Mouse (Mus musculus): ENCODE data around the gene Tmem81. TPM values are rescaled to one million over a fixed set of nuclear protein-coding genes. Genes with fewer than 3 reads are reported as not detected.

The Tmem81 gene
- polyA plus RNA-seq, 1 experiment from 2014 or later, result 0.56 TPM

DNA sequence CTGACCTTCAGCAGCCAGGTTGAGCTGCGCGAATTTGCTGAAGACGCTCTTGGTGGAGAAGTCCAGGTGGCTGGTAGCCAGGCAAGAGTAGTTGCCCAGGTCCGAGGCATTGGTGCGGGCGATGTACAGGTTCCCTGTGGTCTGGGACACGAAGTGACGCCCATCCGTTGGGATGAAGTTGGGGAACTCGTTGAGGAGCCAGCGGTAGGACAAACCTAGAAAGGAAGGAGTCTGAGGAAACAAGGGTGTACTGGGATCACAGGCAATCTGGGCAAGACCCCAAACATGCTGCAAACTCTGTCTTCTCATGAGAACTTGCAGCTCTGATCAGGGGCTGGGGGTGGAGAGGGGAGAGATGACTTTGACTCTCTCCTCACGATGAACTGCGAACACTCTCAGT lies 22.0 kb downstream of the Tmem81 start:
- no peak for ATAC-seq
- no peak overlapping the region for H3K4me2 ChIP-seq (ENCODE audit: low read length)
- peaks cover 2% of the 10 kb centered on the region for H3K36me3 ChIP-seq (ENCODE audit: control insufficient read depth, insufficient read depth, low read length)
- no peak overlapping the region for H3K9ac ChIP-seq (ENCODE audit: low read depth, low read length)
- peaks cover 15% of the 10 kb centered on the region for H3K4me1 ChIP-seq (ENCODE audit: control insufficient read depth, insufficient read depth, low read depth, low read length)
- 92% methylated on average over 13 of the region's 13 CpGs for WGBS
- H3K4me3 ChIP-seq (ENCODE audit: low read length), result no peak overlapping the region
- no peak overlapping the region for H3K27ac ChIP-seq (ENCODE audit: low read depth, low read length)
- H3K27me3 ChIP-seq (replicated peaks; ENCODE audit: control insufficient read depth, insufficient read depth, low read length), result no peaks in the 10 kb centered on the region
- H3K9me3 ChIP-seq (ENCODE audit: control insufficient read depth, low read length), result no peaks in the 10 kb centered on the region

DNA sequence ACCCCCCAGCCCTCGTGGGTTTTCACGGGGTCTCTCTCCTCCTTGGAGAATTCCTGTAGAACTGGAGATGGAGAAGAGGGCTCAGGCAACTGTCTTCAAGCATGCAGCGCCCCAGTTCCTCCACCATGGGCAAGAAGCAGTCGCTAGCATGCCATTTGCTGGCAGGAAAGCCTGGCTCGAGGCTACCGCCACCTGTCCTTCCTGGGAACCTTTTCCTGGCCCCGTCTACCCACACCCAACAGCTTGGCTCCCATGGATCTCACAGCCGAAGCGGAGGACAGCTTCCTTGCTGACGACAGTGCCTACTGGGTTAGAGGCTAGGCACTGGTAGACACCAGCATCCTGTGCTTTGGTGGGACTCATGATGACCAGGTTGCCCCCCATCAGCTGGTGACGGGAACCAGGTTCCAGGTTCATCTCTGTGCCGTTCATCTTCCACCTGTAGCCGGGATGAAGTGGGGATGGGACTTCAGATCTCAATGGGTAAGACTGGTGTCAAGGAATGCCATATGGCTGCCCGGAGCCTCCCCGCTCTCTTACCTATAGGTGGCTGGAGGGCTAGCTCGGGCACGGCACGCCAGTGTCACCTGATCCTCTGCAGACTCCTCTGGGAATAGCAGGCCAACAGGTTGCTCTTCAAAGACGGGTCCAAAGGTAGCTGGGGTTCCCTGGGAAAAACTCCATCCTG lies 22.8 kb downstream of the Tmem81 start:
- ATAC-seq, result no peak
- peaks cover 2% of the 10 kb centered on the region; the same call in 1 of the 2 replicates for H3K36me3 ChIP-seq (ENCODE audit: control insufficient read depth, insufficient read depth, low read length)
- no peaks in the 10 kb centered on the region for H3K9me3 ChIP-seq (ENCODE audit: control insufficient read depth, low read length)
- H3K4me2 ChIP-seq (ENCODE audit: low read length), result no peak overlapping the region
- 92% methylated on average over 19 of the region's 19 CpGs for WGBS
- no peaks in the 10 kb centered on the region for H3K27me3 ChIP-seq (replicated peaks; ENCODE audit: control insufficient read depth, insufficient read depth, low read length)
- H3K4me3 ChIP-seq (ENCODE audit: low read length), result no peak overlapping the region
- no peak overlapping the region; the same call in 1 of the 2 replicates for H3K9ac ChIP-seq (ENCODE audit: low read depth, low read length)
- peaks cover 18% of the 10 kb centered on the region for H3K4me1 ChIP-seq (ENCODE audit: control insufficient read depth, insufficient read depth, low read depth, low read length)
- no peak overlapping the region for H3K27ac ChIP-seq (ENCODE audit: low read depth, low read length)

GRCm38 (mm10) chr1:132530631-132531191 lies 24.7 kb downstream of the Tmem81 start:
- Histone ChIP-seq H3K27ac (ENCODE audit: low read depth, low read length) (no peak overlapping the region), H3K36me3 (ENCODE audit: control insufficient read depth, insufficient read depth, low read length) (0 out of 2 replicates have a peak, but pooled peaks cover 2% of the 10 kb centered on the region), H3K4me2 (ENCODE audit: low read length) (no peak overlapping the region), H3K9me3 (ENCODE audit: control insufficient read depth, low read length) (no peaks in the 10 kb centered on the region), H3K27me3 (replicated peaks; ENCODE audit: control insufficient read depth, insufficient read depth, low read length) (no peaks in the 10 kb centered on the region), H3K9ac (ENCODE audit: low read depth, low read length) (peak overlapping the region; percentile 27), H3K4me1 (ENCODE audit: control insufficient read depth, insufficient read depth, low read depth, low read length) (peaks cover 22% of the 10 kb centered on the region), H3K4me3 (ENCODE audit: low read length) (no peak overlapping the region)
- 3% methylated on average over 5 of the region's 5 CpGs for WGBS
- peak; percentile 37 for ATAC-seq

DNA sequence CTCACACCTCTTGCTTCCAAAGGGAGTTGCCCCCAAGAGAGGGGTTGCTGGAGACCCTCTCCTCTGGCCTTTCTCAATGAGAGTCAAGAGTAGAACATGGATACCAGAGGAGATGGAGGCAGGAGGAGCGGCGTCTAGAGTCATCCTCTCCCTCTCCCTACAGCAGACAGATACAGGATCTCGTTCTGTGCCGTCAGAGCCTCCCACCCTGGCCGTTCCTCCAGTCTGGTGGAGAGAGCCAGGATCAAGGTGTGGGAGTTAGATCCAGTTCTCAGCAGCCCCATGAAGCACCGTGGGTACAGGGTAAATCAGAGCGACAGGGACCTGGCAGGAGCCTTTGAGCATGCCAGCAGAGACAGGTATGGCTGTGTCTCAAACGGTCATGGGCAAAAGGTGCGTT lies 26.5 kb downstream of the Tmem81 start:
- no peak for ATAC-seq
- H3K27me3 ChIP-seq (replicated peaks; ENCODE audit: control insufficient read depth, insufficient read depth, low read length), result no peaks in the 10 kb centered on the region
- no peak overlapping the region for H3K27ac ChIP-seq (ENCODE audit: low read depth, low read length)
- H3K4me2 ChIP-seq (ENCODE audit: low read length), result no peak overlapping the region
- no peak overlapping the region for H3K9ac ChIP-seq (ENCODE audit: low read depth, low read length)
- 70% methylated on average over 9 of the region's 9 CpGs for WGBS
- 0 out of 2 replicates have a peak, but pooled peaks cover 1% of the 10 kb centered on the region for H3K36me3 ChIP-seq (ENCODE audit: control insufficient read depth, insufficient read depth, low read length)
- H3K4me1 ChIP-seq (ENCODE audit: control insufficient read depth, insufficient read depth, low read depth, low read length), result peaks cover 16% of the 10 kb centered on the region
- no peaks in the 10 kb centered on the region for H3K9me3 ChIP-seq (ENCODE audit: control insufficient read depth, low read length)
- no peak overlapping the region for H3K4me3 ChIP-seq (ENCODE audit: low read length)

GRCm38 (mm10) chr1:132533840-132534239 lies 27.8 kb downstream of the Tmem81 start:
- 0 out of 2 replicates have a peak overlapping the region, but pooled peaks have one; percentile 2 for H3K4me2 ChIP-seq (ENCODE audit: low read length)
- 1% methylated on average over 8 of the region's 8 CpGs for WGBS
- no peaks in the 10 kb centered on the region for H3K27me3 ChIP-seq (replicated peaks; ENCODE audit: control insufficient read depth, insufficient read depth, low read length)
- 0 out of 2 replicates have a peak, but pooled peaks have one; percentile 10 for ATAC-seq
- peak overlapping the region; percentile 38 for H3K9ac ChIP-seq (ENCODE audit: low read depth, low read length)
- peaks cover 16% of the 10 kb centered on the region for H3K4me1 ChIP-seq (ENCODE audit: control insufficient read depth, insufficient read depth, low read depth, low read length)
- no peak overlapping the region for H3K27ac ChIP-seq (ENCODE audit: low read depth, low read length)
- H3K9me3 ChIP-seq (ENCODE audit: control insufficient read depth, low read length), result no peaks in the 10 kb centered on the region
- no peak overlapping the region for H3K4me3 ChIP-seq (ENCODE audit: low read length)
- no peaks in the 10 kb centered on the region for H3K36me3 ChIP-seq (ENCODE audit: control insufficient read depth, insufficient read depth, low read length)

DNA sequence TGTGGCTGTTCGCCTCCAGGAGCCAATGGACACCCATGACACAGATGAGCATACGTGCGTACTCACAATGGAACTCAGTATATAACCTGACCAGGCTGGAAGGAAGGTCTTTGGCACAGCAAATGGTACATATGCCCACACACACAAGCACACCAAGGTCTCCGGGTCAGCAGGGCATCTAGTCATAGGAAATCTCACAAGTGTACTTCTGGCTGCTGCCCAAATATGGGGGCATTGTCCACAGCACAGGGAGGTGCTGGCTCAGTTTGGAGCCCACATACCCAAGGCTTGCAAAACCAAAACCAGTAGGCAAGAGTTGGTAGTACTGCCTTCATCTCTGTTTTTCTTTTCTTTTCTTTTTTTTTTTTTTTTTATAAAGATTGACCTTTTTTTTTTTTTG lies 29.5 kb downstream of the Tmem81 start:
- Histone ChIP-seq H3K4me3 (ENCODE audit: low read length) (no peak overlapping the region), H3K4me1 (ENCODE audit: control insufficient read depth, insufficient read depth, low read depth, low read length) (peaks cover 15% of the 10 kb centered on the region), H3K36me3 (ENCODE audit: control insufficient read depth, insufficient read depth, low read length) (no peaks in the 10 kb centered on the region), H3K4me2 (ENCODE audit: low read length) (no peak overlapping the region), H3K9me3 (ENCODE audit: control insufficient read depth, low read length) (no peaks in the 10 kb centered on the region), H3K9ac (ENCODE audit: low read depth, low read length) (no peak overlapping the region), H3K27ac (ENCODE audit: low read depth, low read length) (no peak overlapping the region), H3K27me3 (replicated peaks; ENCODE audit: control insufficient read depth, insufficient read depth, low read length) (no peaks in the 10 kb centered on the region)
- 90% methylated on average over 4 of the region's 4 CpGs for WGBS
- no peak for ATAC-seq

DNA sequence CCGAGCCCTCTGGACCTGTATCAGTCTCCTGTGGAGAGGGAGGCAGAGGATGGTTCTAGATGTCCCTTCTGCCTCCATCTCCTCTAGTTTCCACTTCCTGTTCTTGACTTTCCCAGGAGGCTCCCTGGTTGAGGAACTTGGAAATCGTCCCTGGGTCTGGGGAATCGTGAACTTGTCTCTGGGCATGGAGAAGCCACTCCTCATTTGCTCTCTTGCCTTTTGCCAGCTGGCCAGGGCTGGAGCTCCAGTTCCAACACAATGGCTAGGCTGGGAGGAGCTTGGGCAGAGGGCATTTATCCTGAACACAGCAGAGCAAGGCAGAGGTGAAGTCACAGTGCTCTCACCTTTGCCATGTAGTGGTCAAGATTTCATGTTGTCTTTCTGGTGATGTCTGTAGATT lies 30.4 kb downstream of the Tmem81 start:
- no peak overlapping the region for H3K4me3 ChIP-seq (ENCODE audit: low read length)
- H3K9me3 ChIP-seq (ENCODE audit: control insufficient read depth, low read length), result no peaks in the 10 kb centered on the region
- H3K27me3 ChIP-seq (replicated peaks; ENCODE audit: control insufficient read depth, insufficient read depth, low read length), result no peaks in the 10 kb centered on the region
- no peak overlapping the region for H3K9ac ChIP-seq (ENCODE audit: low read depth, low read length)
- no peak overlapping the region for H3K4me2 ChIP-seq (ENCODE audit: low read length)
- WGBS, result 78% methylated on average over 3 of the region's 3 CpGs
- H3K27ac ChIP-seq (ENCODE audit: low read depth, low read length), result no peak overlapping the region
- ATAC-seq, result no peak
- peaks cover 13% of the 10 kb centered on the region for H3K4me1 ChIP-seq (ENCODE audit: control insufficient read depth, insufficient read depth, low read depth, low read length)
- H3K36me3 ChIP-seq (ENCODE audit: control insufficient read depth, insufficient read depth, low read length), result no peaks in the 10 kb centered on the region

DNA sequence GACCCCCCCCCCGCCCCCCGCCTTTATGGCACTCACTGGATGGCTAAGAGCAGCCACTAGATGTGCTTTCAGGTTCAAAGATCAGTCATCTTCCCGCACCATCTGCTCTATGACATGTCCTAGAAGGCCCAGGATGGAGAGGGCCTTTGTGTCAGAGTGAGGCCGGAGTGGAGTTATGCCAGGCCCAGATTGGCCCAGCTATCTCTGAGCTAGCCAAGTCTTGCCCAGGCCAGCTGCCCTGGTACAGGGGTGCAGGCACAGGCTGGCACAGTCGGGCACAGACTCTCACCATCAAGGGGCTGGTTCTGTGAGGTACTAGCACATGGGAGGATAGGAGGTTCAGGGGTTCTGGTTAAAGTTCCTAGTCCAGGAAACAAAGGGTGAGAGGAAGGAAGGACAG lies 31.7 kb downstream of the Tmem81 start:
- ATAC-seq, result no peak
- Histone ChIP-seq H3K36me3 (ENCODE audit: control insufficient read depth, insufficient read depth, low read length) (no peaks in the 10 kb centered on the region), H3K27me3 (replicated peaks; ENCODE audit: control insufficient read depth, insufficient read depth, low read length) (no peaks in the 10 kb centered on the region), H3K27ac (ENCODE audit: low read depth, low read length) (no peak overlapping the region), H3K9me3 (ENCODE audit: control insufficient read depth, low read length) (no peaks in the 10 kb centered on the region), H3K4me1 (ENCODE audit: control insufficient read depth, insufficient read depth, low read depth, low read length) (peaks cover 18% of the 10 kb centered on the region), H3K4me2 (ENCODE audit: low read length) (no peak overlapping the region), H3K4me3 (ENCODE audit: low read length) (no peak overlapping the region), H3K9ac (ENCODE audit: low read depth, low read length) (no peak overlapping the region)
- WGBS, result 74% methylated on average over 5 of the region's 5 CpGs

GRCm38 (mm10) chr1:132540701-132541100 lies 34.7 kb downstream of the Tmem81 start:
- WGBS, result 56% methylated on average over 7 of the region's 7 CpGs

More at GRCm38 (mm10) chr1:132540701-132541100, 34.7 kb downstream of the Tmem81 start:
- ATAC-seq, result no peak
- peak overlapping the region; percentile 69 for H3K4me2 ChIP-seq (ENCODE audit: low read length)
- H3K4me1 ChIP-seq (ENCODE audit: control insufficient read depth, insufficient read depth, low read depth, low read length), result peaks cover 14% of the 10 kb centered on the region
- no peaks in the 10 kb centered on the region for H3K9me3 ChIP-seq (ENCODE audit: control insufficient read depth, low read length)
- no peaks in the 10 kb centered on the region for H3K27me3 ChIP-seq (replicated peaks; ENCODE audit: control insufficient read depth, insufficient read depth, low read length)
- no peak overlapping the region for H3K27ac ChIP-seq (ENCODE audit: low read depth, low read length)
- H3K36me3 ChIP-seq (ENCODE audit: control insufficient read depth, insufficient read depth, low read length), result no peaks in the 10 kb centered on the region
- H3K4me3 ChIP-seq (ENCODE audit: low read length), result peak overlapping the region; percentile 55
- peak overlapping the region; percentile 72; the same call in 1 of the 2 replicates for H3K9ac ChIP-seq (ENCODE audit: low read depth, low read length)

Data from hindbrain, embryonic 16.5 days (tissue).